Mouse (Mus musculus) intestine, postnatal 0 days (tissue): ENCODE results near the gene Ten1. TPM values are rescaled to one million over a fixed set of nuclear protein-coding genes. Genes with fewer than 3 reads are reported as not detected.

Source experiments
- ATAC-seq: fragments of 200-750 bp; cut with Nextera tagmentation; 2 replicates; pipeline ENCODE4 v1.8.0; 2017; ENCODE audit warnings: mild to moderate bottlenecking, moderate TSS enrichment, moderate library complexity
- H3K27ac ChIP-seq: fragments of 300-500 bp; sonication (generic); 2 replicates; pipeline ENCODE4 v1.5.1; 2014; ENCODE audit warnings: mild to moderate bottlenecking, low read depth, low read length, moderate library complexity
- H3K27me3 ChIP-seq: fragments of 300-500 bp; sonication (generic); replicated peaks from 2 replicates; pipeline ENCODE4 v1.6.1; 2014; ENCODE audit warnings: low read length, mixed read lengths; ENCODE audit not compliant: control insufficient read depth, insufficient read depth
- H3K36me3 ChIP-seq: fragments of 300-500 bp; sonication (generic); 2 replicates; pipeline ENCODE4 v1.6.1; 2014; ENCODE audit warnings: mild to moderate bottlenecking, moderate library complexity; ENCODE audit not compliant: control insufficient read depth, insufficient read depth
- H3K4me1 ChIP-seq: fragments of 300-500 bp; sonication (generic); replicated peaks from 2 replicates; pipeline ENCODE4 v1.6.1; 2014; ENCODE audit warnings: antibody characterized with exemption, low read length, mixed read lengths; ENCODE audit not compliant: control insufficient read depth, insufficient read depth
- H3K4me2 ChIP-seq: fragments of 300-500 bp; sonication (generic); replicated peaks from 2 replicates; pipeline ENCODE4 v1.6.1; 2014; ENCODE audit warnings: low read depth, mild to moderate bottlenecking, moderate library complexity
- H3K4me3 ChIP-seq: fragments of 300-500 bp; sonication (generic); 2 replicates; pipeline ENCODE4 v1.5.1; 2014; ENCODE audit warnings: low read depth, low read length
- H3K9ac ChIP-seq: fragments of 300-500 bp; sonication (generic); 2 replicates; pipeline ENCODE4 v1.6.1; 2014; ENCODE audit warnings: mild to moderate bottlenecking, low read depth, low read length
- H3K9me3 ChIP-seq: fragments of 300-500 bp; sonication (generic); 2 replicates; pipeline ENCODE4 v1.6.1; 2016; ENCODE audit warnings: mixed run types; ENCODE audit not compliant: control insufficient read depth
- CTCF ChIP-seq: sonication (generic); IDR thresholded peaks from 2 replicates; pipeline ENCODE4 v1.5.1; 2016; ENCODE audit warnings: low read depth, mild to moderate bottlenecking, control low read depth, antibody characterized with exemption, moderate library complexity
- WGBS: fragments of 180-500 bp; shearing (Covaris S2); extraction: QIAGEN DNeasy Blood & Tissue Kit; methylation state at CpG from one replicate; pipeline ENCODE4 v1.1.7; 2014; 5-methylcytosine and 5-hydroxymethylcytosine counted together
- polyA plus RNA-seq: library from polyadenylated mRNA; unstranded; fragments of >200 nt; fragmentation: Nextera tagmentation; extraction: Ambion mirVana; gene quantifications from 2 replicates; pipeline ENCODE4 v1.2.1, GENCODE M21; 2015

Gene Ten1
- polyA plus RNA-seq, 1 experiment from 2014 or later, result 66.8 TPM

GRCm38 (mm10) chr11:116234901-116235300 is 36.2 kb downstream of the Ten1 start:
- WGBS, result 86% methylated on average over 8 of the region's 8 CpGs
- Histone ChIP-seq H3K36me3 (no peaks in the 10 kb centered on the region), H3K4me2 (no peak overlapping the region), H3K4me1 (no peaks in the 10 kb centered on the region), H3K27ac (no peak overlapping the region), H3K9me3 (no peaks in the 10 kb centered on the region), H3K4me3 (no peak overlapping the region), H3K27me3 (no peaks in the 10 kb centered on the region), H3K9ac (no peak overlapping the region)
- ATAC-seq, result no peak
- no peak for TF ChIP-seq CTCF

- H3K36me3 ChIP-seq, result no peaks in the 10 kb centered on the region
- peak within 1 kb of the TSS; percentile 31 for H3K4me3 ChIP-seq
- H3K4me2 ChIP-seq, result peak within 1 kb of the TSS; percentile 69
- H3K27ac ChIP-seq, result no peak within 1 kb of the TSS
- 0 out of 2 replicates have a peak within 1 kb of the TSS, but pooled peaks have one; percentile 34 for H3K9ac ChIP-seq
- H3K4me1 ChIP-seq, result peaks cover 7% of the 10 kb centered on the region
- ATAC-seq, result peak; percentile 94
- no peaks in the 10 kb centered on the region for H3K9me3 ChIP-seq
- H3K27me3 ChIP-seq, result no peaks in the 10 kb centered on the region
- TF ChIP-seq CTCF, result no peak
- 11% methylated on average over 31 of the region's 31 CpGs for WGBS
Observed at GRCm38 (mm10) chr11:116237742-116238395, 39.2 kb downstream of the Ten1 start, which contains the start of gene Evpl. Gene Evpl, minus strand, starts transcription at chr11:116238077.

GRCm38 (mm10) chr11:116239797-116240196 is 41.1 kb downstream of the Ten1 start:
- 46% methylated on average over 7 of the region's 7 CpGs for WGBS

GRCm38 (mm10) chr11:116241744-116242235 is 43.1 kb downstream of the Ten1 start:
- WGBS, result 26% methylated on average over 12 of the region's 12 CpGs
- Histone ChIP-seq H3K27ac (peak overlapping the region; percentile 64), H3K4me2 (no peak overlapping the region; the same call in 1 of the 2 replicates), H3K4me1 (peaks cover 7% of the 10 kb centered on the region), H3K4me3 (no peak overlapping the region), H3K27me3 (no peaks in the 10 kb centered on the region), H3K9me3 (no peaks in the 10 kb centered on the region), H3K36me3 (peaks cover 31% of the 10 kb centered on the region), H3K9ac (0 out of 2 replicates have a peak overlapping the region, but pooled peaks have one; percentile 26)
- ATAC-seq, result no peak
- no peak for TF ChIP-seq CTCF

More at GRCm38 (mm10) chr11:116239797-116240196, 41.1 kb downstream of the Ten1 start:
- no peak for TF ChIP-seq CTCF
- no peaks in the 10 kb centered on the region for H3K9me3 ChIP-seq
- no peak overlapping the region for H3K9ac ChIP-seq
- H3K36me3 ChIP-seq, result peaks cover 11% of the 10 kb centered on the region
- H3K27me3 ChIP-seq, result no peaks in the 10 kb centered on the region
- H3K27ac ChIP-seq, result no peak overlapping the region
- H3K4me1 ChIP-seq, result peaks cover 7% of the 10 kb centered on the region
- ATAC-seq, result no peak
- H3K4me2 ChIP-seq, result no peak overlapping the region
- H3K4me3 ChIP-seq, result no peak overlapping the region

GRCm38 (mm10) chr11:116244580-116244979 is 45.9 kb downstream of the Ten1 start:
- Histone ChIP-seq H3K36me3 (peaks cover 58% of the 10 kb centered on the region), H3K4me3 (no peak overlapping the region), H3K27me3 (no peaks in the 10 kb centered on the region), H3K27ac (no peak overlapping the region), H3K9ac (no peak overlapping the region), H3K4me2 (no peak overlapping the region), H3K4me1 (peaks cover 7% of the 10 kb centered on the region), H3K9me3 (no peaks in the 10 kb centered on the region)
- no peak for ATAC-seq
- WGBS, result 74% methylated on average over 8 of the region's 8 CpGs
- TF ChIP-seq CTCF, result no peak

GRCm38 (mm10) chr11:116245616-116246015 is 47.0 kb downstream of the Ten1 start:
- Histone ChIP-seq H3K27me3 (no peaks in the 10 kb centered on the region), H3K27ac (no peak overlapping the region; the same call in 1 of the 2 replicates)

More at GRCm38 (mm10) chr11:116245616-116246015, 47.0 kb downstream of the Ten1 start:
- Histone ChIP-seq H3K9ac (no peak overlapping the region), H3K4me1 (peaks cover 7% of the 10 kb centered on the region), H3K4me2 (no peak overlapping the region), H3K4me3 (no peak overlapping the region), H3K36me3 (peaks cover 68% of the 10 kb centered on the region), H3K9me3 (no peaks in the 10 kb centered on the region)
- ATAC-seq, result no peak
- WGBS, result 59% methylated on average over 6 of the region's 6 CpGs
- no peak for TF ChIP-seq CTCF
